Mouse (Mus musculus): ENCODE measurements around the gene Map3k1.
A peak's percentile ranks its signal among the peaks of the same experiment; 100 is the strongest.

Gene Map3k1

DNA sequence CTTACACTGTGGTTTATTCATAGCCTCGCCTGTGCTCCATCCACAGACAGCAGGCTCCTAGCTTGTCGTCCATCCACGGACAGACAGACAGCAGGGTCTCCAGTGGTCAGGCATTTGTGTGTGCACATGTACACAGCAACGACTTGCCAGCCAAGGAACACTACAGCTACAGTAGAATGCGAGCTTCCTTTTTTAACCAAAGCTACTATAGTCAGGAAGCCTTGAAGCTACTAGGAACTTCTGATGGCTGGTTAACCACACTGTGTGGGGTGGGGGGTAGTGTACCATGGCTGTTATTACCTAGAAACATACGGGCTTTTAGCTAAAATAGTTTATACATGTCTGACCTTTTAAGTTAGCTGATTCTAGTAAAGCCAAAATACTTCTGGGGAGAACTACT, 30.2 kb downstream of the Map3k1 start:
- peaks cover 35% of the 10 kb centered on the region for H3K4me1 ChIP-seq (replicated peaks; ENCODE audit: low read depth, low read length)
- no peak overlapping the region for H3K4me3 ChIP-seq (replicated peaks; ENCODE audit: low read length)
- no peak for TF ChIP-seq NANOG (IDR thresholded peaks at IDR 0.05; ENCODE audit: borderline replicate concordance, low read length)
- no peak for TF ChIP-seq CTCF (conservative IDR thresholded peaks at IDR 0.05; ENCODE audit: low read length)
- TF ChIP-seq POU5F1 (IDR thresholded peaks at IDR 0.05; ENCODE audit: borderline replicate concordance, low read length), result no peak
- H3K36me3 ChIP-seq (ENCODE audit: insufficient read depth, low read length), result peaks cover 37% of the 10 kb centered on the region
- no peaks in the 10 kb centered on the region for H3K27me3 ChIP-seq (ENCODE audit: insufficient read depth, low read length)
- no peaks in the 10 kb centered on the region for H3K9me3 ChIP-seq (ENCODE audit: low read length)

DNA sequence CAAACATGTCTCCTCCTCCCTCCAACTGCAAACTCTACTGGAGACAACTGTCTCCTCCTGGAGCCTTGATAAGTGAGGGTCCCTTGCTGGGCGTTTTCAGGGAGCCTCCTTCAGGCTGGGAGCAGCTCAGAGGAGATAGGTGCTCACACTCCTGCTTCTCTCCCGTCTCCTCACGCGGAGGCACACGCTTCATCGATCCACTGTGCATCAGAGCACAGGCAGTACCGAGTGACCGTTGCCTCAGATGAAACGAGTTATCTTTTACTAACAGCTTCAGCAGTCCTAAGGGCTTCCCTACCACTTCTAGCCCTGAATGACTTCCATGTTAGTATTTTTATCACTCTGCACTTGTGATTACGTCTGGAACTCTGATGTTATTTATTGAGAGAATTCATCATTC, 30.9 kb downstream of the Map3k1 start:
- no peaks in the 10 kb centered on the region for H3K27me3 ChIP-seq (ENCODE audit: insufficient read depth, low read length)
- peaks cover 38% of the 10 kb centered on the region for H3K36me3 ChIP-seq (ENCODE audit: insufficient read depth, low read length)
- TF ChIP-seq POU5F1 (IDR thresholded peaks at IDR 0.05; ENCODE audit: borderline replicate concordance, low read length), result no peak
- TF ChIP-seq NANOG (IDR thresholded peaks at IDR 0.05; ENCODE audit: borderline replicate concordance, low read length), result no peak
- no peak for TF ChIP-seq CTCF (conservative IDR thresholded peaks at IDR 0.05; ENCODE audit: low read length)
- no peak overlapping the region for H3K4me3 ChIP-seq (replicated peaks; ENCODE audit: low read length)
- peaks cover 33% of the 10 kb centered on the region for H3K4me1 ChIP-seq (replicated peaks; ENCODE audit: low read depth, low read length)
- no peaks in the 10 kb centered on the region for H3K9me3 ChIP-seq (ENCODE audit: low read length)

- Histone ChIP-seq H3K4me1 (replicated peaks; ENCODE audit: low read depth, low read length) (peaks cover 33% of the 10 kb centered on the region), H3K9me3 (ENCODE audit: low read length) (no peaks in the 10 kb centered on the region), H3K4me3 (replicated peaks; ENCODE audit: low read length) (no peak overlapping the region), H3K36me3 (ENCODE audit: insufficient read depth, low read length) (peaks cover 41% of the 10 kb centered on the region), H3K27me3 (ENCODE audit: insufficient read depth, low read length) (no peaks in the 10 kb centered on the region)
- TF ChIP-seq NANOG (IDR thresholded peaks at IDR 0.05; ENCODE audit: borderline replicate concordance, low read length) (no peak), CTCF (conservative IDR thresholded peaks at IDR 0.05; ENCODE audit: low read length) (no peak), POU5F1 (IDR thresholded peaks at IDR 0.05; ENCODE audit: borderline replicate concordance, low read length) (no peak)
These were observed 31.6 kb downstream of the Map3k1 start for GRCm38 (mm10) chr13:111777179-111777578.

- H3K4me1 ChIP-seq (replicated peaks; ENCODE audit: low read depth, low read length), result peaks cover 23% of the 10 kb centered on the region
- H3K4me3 ChIP-seq (replicated peaks; ENCODE audit: low read length), result no peak overlapping the region
- TF ChIP-seq NANOG (IDR thresholded peaks at IDR 0.05; ENCODE audit: borderline replicate concordance, low read length) (no peak), POU5F1 (IDR thresholded peaks at IDR 0.05; ENCODE audit: borderline replicate concordance, low read length) (no peak), CTCF (conservative IDR thresholded peaks at IDR 0.05; ENCODE audit: low read length) (no peak)
- H3K36me3 ChIP-seq (ENCODE audit: insufficient read depth, low read length), result peaks cover 66% of the 10 kb centered on the region
- H3K9me3 ChIP-seq (ENCODE audit: low read length), result no peaks in the 10 kb centered on the region
- no peaks in the 10 kb centered on the region for H3K27me3 ChIP-seq (ENCODE audit: insufficient read depth, low read length)
These were observed 36.7 kb downstream of the Map3k1 start for GRCm38 (mm10) chr13:111772075-111772474.

GRCm38 (mm10) chr13:111771232-111771631, 37.6 kb downstream of the Map3k1 start:
- TF ChIP-seq POU5F1 (IDR thresholded peaks at IDR 0.05; ENCODE audit: borderline replicate concordance, low read length) (no peak), CTCF (conservative IDR thresholded peaks at IDR 0.05; ENCODE audit: low read length) (peak; percentile 46)
- no peaks in the 10 kb centered on the region for H3K9me3 ChIP-seq (ENCODE audit: low read length)
- H3K4me1 ChIP-seq (replicated peaks; ENCODE audit: low read depth, low read length), result peaks cover 15% of the 10 kb centered on the region; the same call in 1 of the 2 replicates
- no peak overlapping the region for H3K4me3 ChIP-seq (replicated peaks; ENCODE audit: low read length)
- no peaks in the 10 kb centered on the region for H3K27me3 ChIP-seq (ENCODE audit: insufficient read depth, low read length)
- peaks cover 74% of the 10 kb centered on the region for H3K36me3 ChIP-seq (ENCODE audit: insufficient read depth, low read length)

DNA sequence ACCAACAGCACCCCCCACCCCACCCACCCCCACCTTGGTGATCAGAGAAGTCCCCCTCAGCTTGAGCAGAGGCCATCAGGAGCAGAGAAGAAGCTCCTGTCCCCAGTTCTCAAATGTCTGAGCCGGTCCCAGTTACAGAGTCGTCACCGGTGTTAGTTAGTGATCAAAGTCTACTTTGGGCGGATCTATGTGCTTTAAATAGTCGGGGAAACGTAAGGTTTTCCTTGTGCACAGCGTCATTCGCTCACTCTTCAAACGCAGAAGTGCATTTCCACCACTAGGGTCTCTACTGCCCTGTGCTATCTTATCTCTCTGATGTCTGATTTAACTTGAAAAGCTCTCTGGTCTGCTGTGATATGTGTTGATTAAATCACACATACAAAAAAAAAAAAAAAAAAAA, 38.0 kb downstream of the Map3k1 start:
- peaks cover 78% of the 10 kb centered on the region for H3K36me3 ChIP-seq (ENCODE audit: insufficient read depth, low read length)
- H3K9me3 ChIP-seq (ENCODE audit: low read length), result no peaks in the 10 kb centered on the region
- H3K4me3 ChIP-seq (replicated peaks; ENCODE audit: low read length), result no peak overlapping the region
- H3K4me1 ChIP-seq (replicated peaks; ENCODE audit: low read depth, low read length), result 0 out of 2 replicates have a peak, but pooled peaks cover 12% of the 10 kb centered on the region
- no peaks in the 10 kb centered on the region for H3K27me3 ChIP-seq (ENCODE audit: insufficient read depth, low read length)
- TF ChIP-seq CTCF (conservative IDR thresholded peaks at IDR 0.05; ENCODE audit: low read length), result no peak
- no peak for TF ChIP-seq NANOG (IDR thresholded peaks at IDR 0.05; ENCODE audit: borderline replicate concordance, low read length)
- TF ChIP-seq POU5F1 (IDR thresholded peaks at IDR 0.05; ENCODE audit: borderline replicate concordance, low read length), result no peak

DNA sequence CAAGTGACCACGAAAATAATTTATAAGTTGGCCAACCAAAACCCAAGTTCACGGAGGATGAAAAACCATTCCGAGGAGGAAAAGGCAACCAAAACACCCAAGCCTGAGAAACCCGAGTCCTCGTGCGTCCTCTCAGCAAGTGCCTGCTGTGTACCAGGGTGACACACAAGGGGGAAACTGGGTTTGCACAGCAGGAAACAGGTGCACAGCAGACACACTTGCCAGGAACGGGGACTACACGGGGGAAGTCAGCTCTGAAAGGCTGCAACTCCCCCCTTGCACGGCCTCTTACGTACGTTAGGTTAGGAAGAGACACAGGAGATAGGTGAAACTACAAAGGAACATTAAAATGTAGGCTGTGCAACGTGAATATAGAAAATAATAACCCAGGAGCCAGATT, 46.3 kb downstream of the Map3k1 start:
- Histone ChIP-seq H3K36me3 (ENCODE audit: insufficient read depth, low read length) (peaks cover 88% of the 10 kb centered on the region), H3K4me1 (replicated peaks; ENCODE audit: low read depth, low read length) (no peaks in the 10 kb centered on the region; the same call in 1 of the 2 replicates), H3K9me3 (ENCODE audit: low read length) (no peaks in the 10 kb centered on the region), H3K27me3 (ENCODE audit: insufficient read depth, low read length) (no peaks in the 10 kb centered on the region), H3K4me3 (replicated peaks; ENCODE audit: low read length) (no peak overlapping the region)
- TF ChIP-seq NANOG (IDR thresholded peaks at IDR 0.05; ENCODE audit: borderline replicate concordance, low read length) (no peak), CTCF (conservative IDR thresholded peaks at IDR 0.05; ENCODE audit: low read length) (no peak), POU5F1 (IDR thresholded peaks at IDR 0.05; ENCODE audit: borderline replicate concordance, low read length) (no peak)

DNA sequence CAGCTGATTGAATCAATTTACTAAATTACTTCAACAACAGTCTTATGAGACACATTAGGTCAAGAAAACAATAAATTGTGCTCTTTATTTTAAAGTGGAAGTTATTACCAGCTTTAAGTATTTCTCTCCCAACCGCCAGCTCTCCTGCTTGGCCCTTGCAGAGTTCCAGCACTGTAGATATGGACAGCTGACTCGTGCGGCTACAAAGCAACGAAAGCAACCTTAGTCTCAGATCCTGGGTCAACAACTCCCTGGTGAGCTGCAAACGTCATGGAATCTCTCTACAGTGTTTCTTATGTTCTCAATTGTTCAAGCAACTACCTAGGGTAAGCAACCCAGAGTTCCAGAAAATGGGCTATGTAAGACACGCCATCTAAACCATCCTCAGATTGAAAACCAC, 51.8 kb downstream of the Map3k1 start:
- no peaks in the 10 kb centered on the region for H3K27me3 ChIP-seq (ENCODE audit: insufficient read depth, low read length)
- no peaks in the 10 kb centered on the region; the same call in 1 of the 2 replicates for H3K4me1 ChIP-seq (replicated peaks; ENCODE audit: low read depth, low read length)
- peaks cover 95% of the 10 kb centered on the region for H3K36me3 ChIP-seq (ENCODE audit: insufficient read depth, low read length)
- H3K9me3 ChIP-seq (ENCODE audit: low read length), result peaks cover 3% of the 10 kb centered on the region; the same call in 1 of the 2 replicates
- H3K4me3 ChIP-seq (replicated peaks; ENCODE audit: low read length), result no peak overlapping the region
- TF ChIP-seq NANOG (IDR thresholded peaks at IDR 0.05; ENCODE audit: borderline replicate concordance, low read length) (no peak), CTCF (conservative IDR thresholded peaks at IDR 0.05; ENCODE audit: low read length) (no peak)

DNA sequence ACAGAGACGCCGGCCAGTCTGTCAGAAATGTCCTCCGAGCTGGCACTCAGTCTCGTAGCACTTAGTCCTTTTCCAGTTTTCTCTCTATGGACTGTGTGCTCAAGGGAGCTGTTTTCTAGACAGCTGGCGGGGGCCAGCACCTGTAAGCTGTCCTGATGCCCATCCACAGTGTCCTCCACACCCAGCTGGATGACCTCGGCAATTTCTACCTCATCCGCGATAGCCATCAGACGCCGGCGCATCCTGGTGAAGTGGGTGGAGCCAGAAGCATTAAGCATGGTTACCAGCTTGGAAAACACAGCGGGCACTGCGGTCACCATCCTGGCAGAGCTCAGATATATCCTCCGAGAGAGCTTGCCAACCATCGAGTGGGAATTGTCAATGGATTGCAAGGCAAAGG, 52.9 kb downstream of the Map3k1 start:
- TF ChIP-seq CTCF (conservative IDR thresholded peaks at IDR 0.05; ENCODE audit: low read length), result no peak
- TF ChIP-seq POU5F1 (IDR thresholded peaks at IDR 0.05; ENCODE audit: borderline replicate concordance, low read length), result no peak
- TF ChIP-seq NANOG (IDR thresholded peaks at IDR 0.05; ENCODE audit: borderline replicate concordance, low read length), result no peak
- Histone ChIP-seq H3K27me3 (ENCODE audit: insufficient read depth, low read length) (no peaks in the 10 kb centered on the region), H3K9me3 (ENCODE audit: low read length) (peaks cover 3% of the 10 kb centered on the region; the same call in 1 of the 2 replicates), H3K4me1 (replicated peaks; ENCODE audit: low read depth, low read length) (no peaks in the 10 kb centered on the region; the same call in 1 of the 2 replicates), H3K36me3 (ENCODE audit: insufficient read depth, low read length) (peaks cover 98% of the 10 kb centered on the region), H3K4me3 (replicated peaks; ENCODE audit: low read length) (no peak overlapping the region)

Data from E14TG2a.4 (cell line).